40 mouse cellular contexts compared by ENCODE assay signal in the genomic region with DNA sequence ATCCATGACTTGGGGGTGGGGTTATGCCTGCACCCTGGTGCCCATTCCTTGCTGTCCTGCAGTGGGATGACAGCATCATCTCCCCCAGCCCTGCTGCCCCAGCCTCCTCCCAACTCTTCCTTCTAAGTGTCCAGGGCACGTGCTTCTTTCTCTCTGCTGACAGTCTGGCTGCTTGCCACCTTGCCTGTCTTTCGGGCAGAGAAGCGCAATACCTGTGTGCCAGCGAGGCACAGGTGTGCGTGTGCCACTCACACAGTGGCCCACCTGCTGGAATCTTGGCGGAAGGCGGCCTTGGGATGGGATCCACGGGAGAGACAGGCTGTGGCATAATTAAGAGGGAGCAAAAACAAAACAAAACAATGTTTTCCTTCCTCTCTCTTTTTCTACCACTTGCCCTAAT. TPM values are rescaled to one million over a fixed set of nuclear protein-coding genes. Genes with fewer than 3 reads are reported as not detected.
"Had no signal": no experiment of that assay in that cellular context is flagged by ENCODE, and none has a peak within 500 bp of the region (broad histone marks: within the 10 kb centered on the region; RNA-seq: fewer than 3 reads in every experiment).

No protein-coding gene starts in this region.

- DNase-seq: liver; liver, embryonic 13.5 days; liver, postnatal 0 days; lung, adult 18-20 months; lung, adult 2 months; lung, embryonic 14.5 days; lung, postnatal 10 days; lung, postnatal 14 days; lung, postnatal 36 days; lung, postnatal 4 days; midbrain, embryonic 14.5 days had no signal

- H3K27ac ChIP-seq: limb, embryonic 10.5 days; limb, embryonic 12.5 days; limb, embryonic 13.5 days; limb, embryonic 15.5 days; liver, embryonic 12.5 days; liver, embryonic 13.5 days; liver, embryonic 14.5 days; liver, embryonic 15.5 days; lung, embryonic 15.5 days; macrophage; midbrain, embryonic 10.5 days; midbrain, embryonic 12.5 days; midbrain, embryonic 13.5 days; midbrain, embryonic 15.5 days; neural tube, embryonic 12.5 days; neural tube, embryonic 13.5 days had no signal

- H3K4me3 ChIP-seq: limb, embryonic 10.5 days; limb, embryonic 12.5 days; limb, embryonic 13.5 days; limb, embryonic 15.5 days; liver, embryonic 12.5 days; liver, embryonic 13.5 days; liver, embryonic 15.5 days; lung, embryonic 15.5 days; megakaryocyte, embryonic 14.5 days; midbrain, embryonic 10.5 days; midbrain, embryonic 12.5 days; midbrain, embryonic 13.5 days; midbrain, embryonic 15.5 days; myocyte; neural tube, embryonic 12.5 days; neural tube, embryonic 13.5 days had no signal

- H3K9me3 ChIP-seq: limb, embryonic 10.5 days; limb, embryonic 12.5 days; limb, embryonic 13.5 days; limb, embryonic 15.5 days; liver, embryonic 12.5 days; liver, embryonic 13.5 days; liver, embryonic 15.5 days; lung, embryonic 15.5 days; megakaryocyte, embryonic 14.5 days; midbrain, embryonic 10.5 days; midbrain, embryonic 12.5 days; midbrain, embryonic 13.5 days; midbrain, embryonic 15.5 days; neural tube, embryonic 12.5 days; neural tube, embryonic 13.5 days had no signal

- H3K9ac ChIP-seq: limb, embryonic 12.5 days; limb, embryonic 13.5 days; limb, embryonic 15.5 days; liver, embryonic 12.5 days; liver, embryonic 13.5 days; liver, embryonic 14.5 days; liver, embryonic 15.5 days; liver, postnatal 0 days; lung, embryonic 14.5 days; lung, embryonic 15.5 days; midbrain, embryonic 12.5 days; midbrain, embryonic 13.5 days; midbrain, embryonic 15.5 days; neural tube, embryonic 12.5 days; neural tube, embryonic 13.5 days had no signal

- H3K4me2 ChIP-seq: limb, embryonic 12.5 days; limb, embryonic 13.5 days; limb, embryonic 15.5 days; liver, embryonic 11.5 days; liver, embryonic 12.5 days; liver, embryonic 13.5 days; liver, embryonic 15.5 days; lung, embryonic 14.5 days; lung, embryonic 15.5 days; midbrain, embryonic 11.5 days; midbrain, embryonic 12.5 days; midbrain, embryonic 13.5 days; midbrain, embryonic 15.5 days; neural tube, embryonic 12.5 days; neural tube, embryonic 13.5 days had no signal

- ATAC-seq: liver, embryonic 12.5 days; liver, postnatal 0 days; lung, postnatal 0 days; midbrain, embryonic 13.5 days; midbrain, embryonic 15.5 days; midbrain, embryonic 16.5 days had no signal

- H3K4me1 ChIP-seq: limb, embryonic 12.5 days; limb, embryonic 13.5 days; limb, embryonic 15.5 days; liver, embryonic 12.5 days; liver, embryonic 13.5 days; liver, embryonic 15.5 days; lung, embryonic 15.5 days; megakaryocyte, embryonic 14.5 days had no signal

- H3K36me3 ChIP-seq: limb, embryonic 10.5 days; limb, embryonic 12.5 days; limb, embryonic 13.5 days; limb, embryonic 15.5 days; liver, embryonic 12.5 days; liver, embryonic 13.5 days; liver, embryonic 15.5 days; lung, embryonic 15.5 days; midbrain, embryonic 10.5 days; midbrain, embryonic 12.5 days; midbrain, embryonic 13.5 days; midbrain, embryonic 15.5 days; neural tube, embryonic 12.5 days; neural tube, embryonic 13.5 days had no signal

RNA-seq across cellular contexts. Expression of a gene that starts 6.4 kb away (rescaled TPM):
- total RNA-seq: liver, adult 2 months; megakaryocyte progenitor cell, adult 5-6 weeks; megakaryocyte, adult 5-6 weeks; megakaryocyte-erythroid progenitor cell, adult 5-6 weeks; monocyte, adult 5-6 weeks had no signal
- polyA plus RNA-seq: limb, embryonic 10.5 days; limb, embryonic 11.5 days; limb, embryonic 12.5 days; liver, embryonic 12.5 days; liver, embryonic 15.5 days; liver, embryonic 16.5 days; lung, embryonic 14.5 days; lung, embryonic 15.5 days; lung, embryonic 16.5 days; lung, postnatal 0 days; macrophage; myocyte had no signal
